Mouse (Mus musculus) C2C12 (cell line): ENCODE measurements around the gene Ldlrap1. TPM values are rescaled to one million over a fixed set of nuclear protein-coding genes. Genes with fewer than 3 reads are reported as not detected.

Source experiments
- H3K27me3 ChIP-seq: one replicate; pipeline ENCODE4 v1.6.1; 2011; ENCODE audit not compliant: control insufficient read depth, insufficient read depth, insufficient read length
- H3K36me3 ChIP-seq: one replicate; pipeline ENCODE4 v1.6.1; 2011; ENCODE audit not compliant: control insufficient read depth, insufficient read depth
- H3K4me3 ChIP-seq: one replicate; pipeline ENCODE4 v1.5.1; 2011; ENCODE audit warnings: mild to moderate bottlenecking, control low read depth; ENCODE audit not compliant: poor library complexity, insufficient read depth, severe bottlenecking
- H3K79me2 ChIP-seq: one replicate; pipeline ENCODE4 v1.6.1; 2011; ENCODE audit not compliant: control insufficient read depth, insufficient read depth
- H3K79me3 ChIP-seq: one replicate; pipeline ENCODE4 v1.6.1; 2011; ENCODE audit warnings: low read depth, control low read depth
- H3ac ChIP-seq: one replicate; pipeline ENCODE3; 2011; ENCODE audit warnings: low read depth; ENCODE audit not compliant: control insufficient read depth, insufficient read length
- CEBPB ChIP-seq: IDR thresholded peaks from one replicate; pipeline ENCODE4 v1.6.1; 2011; ENCODE audit warnings: low read depth, mild to moderate bottlenecking, control low read depth, moderate library complexity
- CTCF ChIP-seq: IDR thresholded peaks from one replicate; pipeline ENCODE4 v1.5.1; 2011; ENCODE audit not compliant: control insufficient read depth, insufficient read depth, insufficient read length
- FOSL1 ChIP-seq: IDR thresholded peaks from one replicate; pipeline ENCODE4 v1.8.0; 2011; ENCODE audit warnings: mild to moderate bottlenecking, low read length; ENCODE audit not compliant: poor library complexity, insufficient read depth, severe bottlenecking
- MAX ChIP-seq: IDR thresholded peaks from one replicate; pipeline ENCODE4 v1.6.1; 2011; ENCODE audit warnings: mild to moderate bottlenecking, control low read depth
- MYOD1 ChIP-seq: IDR thresholded peaks from one replicate; pipeline ENCODE4 v1.6.1; 2011; ENCODE audit warnings: low read depth; ENCODE audit not compliant: control insufficient read depth, insufficient read length
- MYOG ChIP-seq: IDR thresholded peaks from one replicate; pipeline ENCODE4 v1.6.1; 2011; ENCODE audit not compliant: control insufficient read depth, insufficient read length; ENCODE audit errors: extremely low read depth
- USF1 ChIP-seq: IDR thresholded peaks from one replicate; pipeline ENCODE4 v1.6.1; 2011; ENCODE audit warnings: low read depth, mild to moderate bottlenecking, control low read depth, moderate library complexity
- polyA plus RNA-seq: library from polyadenylated mRNA; unstranded; fragments of >200 nt; fragmentation: generic; extraction: Trizol; gene quantifications from one replicate; pipeline ENCODE4 v1.2.1, GENCODE M21; 2012; ENCODE audit warnings: missing spikeins

Ldlrap1 gene
- polyA plus RNA-seq, 1 experiment = 30.8 TPM

DNA sequence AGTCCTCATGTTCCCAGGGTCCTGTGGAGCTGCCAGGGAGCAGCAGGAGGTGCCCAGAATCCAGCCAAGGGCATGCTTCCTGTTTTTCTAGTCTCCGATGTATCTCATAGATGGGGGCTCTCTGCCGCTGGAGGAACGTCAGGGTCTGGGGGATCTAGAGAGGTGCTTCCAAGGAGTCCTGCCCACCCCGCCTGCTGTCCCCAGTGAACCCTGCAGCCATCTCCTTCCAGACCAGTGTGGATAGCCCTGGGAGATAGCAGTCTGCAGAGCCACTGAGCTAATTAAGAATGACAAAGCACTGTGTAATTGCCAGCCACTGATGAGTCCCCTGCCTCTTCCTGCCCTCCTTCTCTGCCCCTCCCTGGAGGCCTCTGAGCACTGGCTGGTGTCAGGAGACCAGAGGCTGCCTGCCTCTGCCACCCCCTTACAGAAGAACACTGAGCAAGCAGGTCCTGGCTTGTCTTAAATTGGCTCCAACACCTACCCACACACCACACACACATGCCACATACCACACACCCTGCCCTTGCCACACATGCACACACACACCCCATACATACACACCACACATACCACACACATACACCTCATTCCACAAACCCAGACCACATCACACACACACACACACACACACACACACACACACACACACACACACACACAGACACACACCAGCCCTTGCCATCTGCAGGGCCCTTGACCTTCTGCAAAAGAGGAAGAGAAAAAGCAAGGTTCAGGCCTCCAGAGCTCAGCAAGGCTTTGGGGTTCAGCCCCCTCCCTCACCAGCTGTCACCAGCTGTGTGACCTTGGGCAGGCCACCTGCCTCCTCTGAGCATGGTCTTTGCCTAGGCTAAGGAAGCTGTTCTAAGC, 5.2 kb upstream of the Ldlrap1 start:
- Histone ChIP-seq H3K27me3 (no peaks in the 10 kb centered on the region), H3K79me3 (no peaks in the 10 kb centered on the region), H3K36me3 (no peaks in the 10 kb centered on the region), H3K4me3 (no peak overlapping the region), H3ac (no peak overlapping the region), H3K79me2 (no peaks in the 10 kb centered on the region)
- TF ChIP-seq FOSL1 = no peak

DNA sequence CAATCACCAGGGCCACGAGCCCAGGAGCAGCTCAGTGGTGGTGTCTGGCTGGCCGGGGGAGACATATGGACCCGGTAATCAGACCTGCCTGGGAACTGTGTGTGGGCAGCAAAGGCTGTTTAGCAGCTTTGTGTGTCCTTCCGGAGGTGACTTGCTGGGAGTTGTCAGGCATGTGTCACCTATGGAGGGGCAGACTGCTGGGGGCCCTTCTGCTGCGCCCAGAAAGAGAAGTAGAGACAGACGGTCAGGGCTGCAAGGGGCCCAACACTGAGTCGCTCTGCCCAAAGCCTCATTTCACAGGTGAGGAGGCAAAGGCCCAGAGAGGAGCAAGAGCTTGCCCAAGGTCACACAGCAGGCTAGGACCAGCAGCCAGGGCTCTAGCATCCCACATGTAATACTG, 2.1 kb upstream of the Ldlrap1 start:
- Histone ChIP-seq H3K27me3 (no peaks in the 10 kb centered on the region), H3K79me3 (peaks cover 17% of the 10 kb centered on the region), H3K79me2 (peaks cover 28% of the 10 kb centered on the region), H3K36me3 (no peaks in the 10 kb centered on the region), H3K4me3 (no peak overlapping the region), H3ac (no peak overlapping the region)
- no peak for TF ChIP-seq MYOG
- TF ChIP-seq CEBPB = no peak
- no peak for TF ChIP-seq MYOD1
- TF ChIP-seq FOSL1 = no peak
- TF ChIP-seq CTCF = no peak
- TF ChIP-seq USF1 = no peak
- no peak for TF ChIP-seq MAX

DNA sequence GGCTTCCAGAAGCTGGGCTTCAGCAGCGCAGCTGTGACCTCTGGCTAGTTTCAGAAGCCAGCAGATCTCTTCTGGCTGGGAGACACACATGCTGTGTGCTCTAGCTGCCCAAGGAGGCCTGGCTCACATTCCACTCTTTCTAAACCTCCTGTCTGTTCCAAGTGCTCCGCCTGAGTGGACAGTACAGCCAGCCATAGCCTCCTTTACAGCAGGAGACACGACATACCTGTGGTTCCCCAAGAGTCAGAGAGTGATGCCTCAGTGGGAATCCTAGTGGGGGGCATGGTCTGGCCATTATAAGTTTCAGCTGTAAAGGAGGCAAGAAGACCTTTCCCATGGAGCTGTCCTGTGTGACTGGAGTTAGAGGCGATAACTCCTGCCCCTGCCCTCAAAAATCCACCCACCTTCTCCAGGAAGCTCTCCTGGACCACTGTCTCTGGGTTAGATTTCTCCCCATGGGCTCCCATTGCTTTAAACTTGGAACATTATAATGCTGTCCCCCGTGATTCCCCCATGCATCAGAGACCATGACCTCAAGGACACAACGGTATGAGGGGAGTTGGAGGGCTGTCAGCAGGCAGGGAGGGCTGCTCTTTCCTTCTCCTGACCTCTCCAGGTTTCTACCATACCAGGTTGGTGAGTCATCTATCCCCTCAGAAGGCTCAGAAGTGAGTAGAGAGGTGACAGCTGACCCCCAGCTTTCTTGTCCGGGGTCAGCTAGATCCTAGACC, 1.4 kb upstream of the Ldlrap1 start:
- Histone ChIP-seq H3K27me3 (no peaks in the 10 kb centered on the region), H3K4me3 (no peak overlapping the region), H3K79me3 (peaks cover 24% of the 10 kb centered on the region), H3K79me2 (peaks cover 34% of the 10 kb centered on the region), H3K36me3 (no peaks in the 10 kb centered on the region), H3ac (no peak overlapping the region)
- no peak for TF ChIP-seq MYOG
- TF ChIP-seq MYOD1 = no peak
- no peak for TF ChIP-seq FOSL1
- no peak for TF ChIP-seq MAX
- TF ChIP-seq USF1 = no peak
- no peak for TF ChIP-seq CEBPB
- no peak for TF ChIP-seq CTCF

DNA sequence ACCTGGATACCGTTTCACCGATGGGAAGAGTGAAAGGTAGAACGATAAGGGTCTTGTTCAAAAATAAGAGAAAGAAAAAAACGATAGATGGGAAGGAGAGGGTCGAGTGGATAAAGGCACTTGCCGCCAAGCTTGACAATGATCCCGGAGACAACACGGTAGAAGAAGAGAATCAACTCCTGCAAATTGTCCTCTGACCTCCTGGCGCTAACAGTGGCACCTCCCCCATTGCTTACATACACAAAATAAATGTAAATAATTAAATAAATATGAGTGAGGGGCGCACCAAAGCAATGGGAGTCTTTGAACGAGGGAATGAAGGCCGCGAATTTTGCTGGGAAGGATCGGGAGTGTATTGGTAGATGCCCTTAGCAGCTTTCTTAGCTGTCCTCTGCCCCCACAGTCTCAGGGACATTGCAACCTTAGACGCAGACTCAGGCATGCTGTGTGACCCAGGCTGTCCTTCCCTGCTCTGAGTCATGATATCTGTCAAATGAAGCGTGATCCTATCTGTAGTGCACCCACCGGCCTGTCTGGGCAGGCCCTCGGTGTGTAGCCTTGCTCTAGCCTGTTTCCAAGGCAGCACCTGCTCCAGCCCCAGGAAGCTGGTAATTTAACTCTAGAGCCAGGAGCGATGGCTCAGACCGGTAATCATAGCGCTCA, 533 bp upstream of the Ldlrap1 start:
- peaks cover 28% of the 10 kb centered on the region for H3K79me3 ChIP-seq
- peak overlapping the region; percentile 82 for H3K4me3 ChIP-seq
- peaks cover 43% of the 10 kb centered on the region for H3K79me2 ChIP-seq
- peak overlapping the region; percentile 87 for H3ac ChIP-seq
- H3K36me3 ChIP-seq = no peaks in the 10 kb centered on the region
- TF ChIP-seq MYOG (no peak), FOSL1 (no peak), USF1 (no peak), MYOD1 (no peak), CEBPB (no peak), MAX (no peak), CTCF (no peak)
- no peaks in the 10 kb centered on the region for H3K27me3 ChIP-seq

DNA sequence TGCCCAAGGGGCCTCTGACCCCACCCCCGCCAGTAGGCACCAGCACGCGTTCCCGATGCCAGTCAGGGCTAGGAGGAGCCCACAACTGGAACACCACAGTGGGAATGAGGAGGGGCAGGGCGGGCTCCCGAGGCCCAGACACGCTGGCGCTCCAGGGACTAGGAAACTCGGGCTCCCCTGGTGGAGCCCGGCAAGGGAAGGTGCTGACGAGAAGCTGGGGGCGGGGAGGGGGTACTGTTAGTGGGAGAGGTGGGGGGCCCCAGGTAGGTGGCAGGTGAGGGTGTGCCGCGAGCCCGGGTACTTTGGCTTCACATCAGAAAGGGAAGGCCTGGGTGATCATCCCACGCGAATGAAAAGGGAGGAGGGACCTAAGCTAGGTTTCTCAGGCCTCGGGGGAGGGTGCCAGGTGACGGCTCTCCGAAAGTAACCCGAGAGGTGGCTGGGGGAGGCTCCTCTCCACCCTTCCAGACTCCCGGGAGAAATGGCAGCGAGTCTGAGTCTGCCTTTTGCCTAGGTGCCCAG, 859 bp downstream of the Ldlrap1 start:
- H3K4me3 ChIP-seq = peak overlapping the region; percentile 82
- TF ChIP-seq USF1 (no peak), MAX (no peak), FOSL1 (no peak), CEBPB (no peak), MYOG (no peak), MYOD1 (no peak), CTCF (no peak)
- H3K79me3 ChIP-seq = peaks cover 34% of the 10 kb centered on the region
- H3K79me2 ChIP-seq = peaks cover 57% of the 10 kb centered on the region
- H3ac ChIP-seq = peak overlapping the region; percentile 87
- H3K36me3 ChIP-seq = no peaks in the 10 kb centered on the region
- no peaks in the 10 kb centered on the region for H3K27me3 ChIP-seq

DNA sequence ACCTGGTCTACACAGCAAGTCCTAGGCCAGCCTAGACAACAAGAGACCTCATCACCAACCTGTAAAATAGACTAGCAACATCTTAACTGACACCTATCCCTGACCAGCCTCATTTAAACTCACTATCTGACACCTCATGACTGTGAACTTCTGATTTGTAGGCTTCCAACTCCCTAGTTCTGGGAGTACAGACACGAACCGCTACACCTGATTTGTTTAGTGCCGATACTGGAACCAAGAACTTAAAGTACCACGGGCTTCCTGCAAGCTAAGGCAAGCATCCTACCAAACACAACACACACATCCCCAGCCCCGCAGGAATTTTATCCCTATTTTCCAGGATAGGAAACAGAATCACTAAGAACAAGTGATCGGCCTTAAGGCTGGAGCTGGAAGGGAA, 1.5 kb downstream of the Ldlrap1 start:
- Histone ChIP-seq H3K79me3 (peaks cover 40% of the 10 kb centered on the region), H3ac (no peak overlapping the region), H3K27me3 (no peaks in the 10 kb centered on the region), H3K4me3 (peak overlapping the region; percentile 82), H3K36me3 (peaks cover 4% of the 10 kb centered on the region), H3K79me2 (peaks cover 64% of the 10 kb centered on the region)
- no peak for TF ChIP-seq MYOG
- TF ChIP-seq MAX = no peak
- TF ChIP-seq USF1 = no peak
